Mouse (Mus musculus): ENCODE results near the gene Vcam1.

The Vcam1 gene

GRCm38 (mm10) chr3:116126508-116127190 lies 2.8 kb downstream of the Vcam1 start:
- DNase-seq (ENCODE audit: low read depth): no peak

- no peak for DNase-seq (ENCODE audit: low read depth)
Observed at GRCm38 (mm10) chr3:116126070-116126469, 3.4 kb downstream of the Vcam1 start.

GRCm38 (mm10) chr3:116123827-116124226 lies 5.7 kb downstream of the Vcam1 start:
- DNase-seq (ENCODE audit: low read depth): no peak

- DNase-seq (ENCODE audit: low read depth): no peak
Observed at GRCm38 (mm10) chr3:116122696-116123095, 6.8 kb downstream of the Vcam1 start.

- no peak for DNase-seq (ENCODE audit: low read depth)
Observed at GRCm38 (mm10) chr3:116121026-116121425, 8.5 kb downstream of the Vcam1 start.

- DNase-seq (ENCODE audit: low read depth): no peak
Observed at GRCm38 (mm10) chr3:116120391-116120790, 9.1 kb downstream of the Vcam1 start.

GRCm38 (mm10) chr3:116119162-116119561 lies 10.3 kb downstream of the Vcam1 start:
- no peak for DNase-seq (ENCODE audit: low read depth)

- no peak for DNase-seq (ENCODE audit: low read depth)
Observed at GRCm38 (mm10) chr3:116117046-116117445, 12.4 kb downstream of the Vcam1 start.

GRCm38 (mm10) chr3:116114249-116115188 lies 15.0 kb downstream of the Vcam1 start:
- DNase-seq (ENCODE audit: low read depth): no peak

- no peak for DNase-seq (ENCODE audit: low read depth)
Observed at GRCm38 (mm10) chr3:116113443-116114241, 15.8 kb downstream of the Vcam1 start.

- DNase-seq (ENCODE audit: low read depth): no peak
Observed at GRCm38 (mm10) chr3:116112816-116113405, 16.6 kb downstream of the Vcam1 start.

GRCm38 (mm10) chr3:116105713-116106112 lies 23.8 kb downstream of the Vcam1 start:
- DNase-seq (ENCODE audit: low read depth): no peak

- DNase-seq (ENCODE audit: low read depth): no peak
Observed at GRCm38 (mm10) chr3:116104866-116105647, 24.4 kb downstream of the Vcam1 start.

- no peak for DNase-seq (ENCODE audit: low read depth)
Observed at GRCm38 (mm10) chr3:116104270-116104669, 25.2 kb downstream of the Vcam1 start.

- DNase-seq (ENCODE audit: low read depth): no peak
Observed at GRCm38 (mm10) chr3:116100850-116101249, 28.6 kb downstream of the Vcam1 start.

GRCm38 (mm10) chr3:116095934-116096333 lies 33.6 kb downstream of the Vcam1 start:
- DNase-seq (ENCODE audit: low read depth): no peak

- no peak for DNase-seq (ENCODE audit: low read depth)
Observed at GRCm38 (mm10) chr3:116095312-116095711, 34.2 kb downstream of the Vcam1 start.

GRCm38 (mm10) chr3:116094886-116095285 lies 34.6 kb downstream of the Vcam1 start:
- DNase-seq (ENCODE audit: low read depth): no peak

- DNase-seq (ENCODE audit: low read depth): no peak
Observed at GRCm38 (mm10) chr3:116094288-116094687, 35.2 kb downstream of the Vcam1 start.

- no peak for DNase-seq (ENCODE audit: low read depth)
Observed at GRCm38 (mm10) chr3:116092547-116092946, 36.9 kb downstream of the Vcam1 start.

GRCm38 (mm10) chr3:116091706-116092105 lies 37.8 kb downstream of the Vcam1 start:
- no peak for DNase-seq (ENCODE audit: low read depth)
